Mouse (Mus musculus) liver, embryonic 15.5 days (tissue): Measurements from ENCODE around the gene Ror2. TPM values are rescaled to one million over a fixed set of nuclear protein-coding genes. Genes with fewer than 3 reads are reported as not detected.

Experiments
- ATAC-seq: fragments of 200-750 bp; cut with Nextera tagmentation; 2 replicates; pipeline ENCODE4 v1.8.0; 2017; ENCODE audit warnings: moderate number of reproducible peaks, mild to moderate bottlenecking, moderate library complexity; ENCODE audit not compliant: insufficient read depth
- H3K27ac ChIP-seq: fragments of 300-500 bp; sonication (generic); replicated peaks from 2 replicates; pipeline ENCODE4 v1.5.1; 2015; ENCODE audit warnings: mild to moderate bottlenecking, inconsistent platforms
- H3K27me3 ChIP-seq: fragments of 300-500 bp; sonication (generic); 2 replicates; pipeline ENCODE4 v1.6.1; 2015; ENCODE audit warnings: mild to moderate bottlenecking, inconsistent platforms
- H3K36me3 ChIP-seq: fragments of 300-500 bp; sonication (generic); replicated peaks from 2 replicates; pipeline ENCODE4 v1.6.1; 2015; ENCODE audit warnings: moderate library complexity, mild to moderate bottlenecking, inconsistent platforms
- H3K4me1 ChIP-seq: fragments of 300-500 bp; sonication (generic); replicated peaks from 2 replicates; pipeline ENCODE4 v1.6.1; 2015; ENCODE audit warnings: inconsistent platforms
- H3K4me2 ChIP-seq: fragments of 300-500 bp; sonication (generic); 2 replicates; pipeline ENCODE4 v1.6.1; 2015; ENCODE audit warnings: moderate library complexity, mild to moderate bottlenecking, inconsistent platforms
- H3K4me3 ChIP-seq: fragments of 300-500 bp; sonication (generic); replicated peaks from 2 replicates; pipeline ENCODE4 v1.5.1; 2015; ENCODE audit warnings: mild to moderate bottlenecking, inconsistent platforms
- H3K9ac ChIP-seq: fragments of 300-500 bp; sonication (generic); 2 replicates; pipeline ENCODE4 v1.6.1; 2015; ENCODE audit warnings: moderate library complexity, mild to moderate bottlenecking, inconsistent platforms
- H3K9me3 ChIP-seq: fragments of 300-500 bp; sonication (generic); replicated peaks from 2 replicates; pipeline ENCODE4 v1.6.1; 2016; ENCODE audit warnings: inconsistent platforms
- WGBS: fragments of 180-500 bp; shearing (Covaris S2); methylation state at CpG from one replicate; pipeline ENCODE4 v1.1.7; 2015; ENCODE audit warnings: mixed read lengths; ENCODE audit not compliant: insufficient replicate concordance; 5-methylcytosine and 5-hydroxymethylcytosine counted together
- polyA plus RNA-seq: library from polyadenylated mRNA; unstranded; fragments of >200 nt; fragmentation: Nextera tagmentation; extraction: Ambion mirVana; gene quantifications from 2 replicates; pipeline ENCODE4 v1.2.1, GENCODE M21; 2015

Ror2 gene
- polyA plus RNA-seq, 1 experiment from 2014 or later: 0.23 TPM

DNA sequence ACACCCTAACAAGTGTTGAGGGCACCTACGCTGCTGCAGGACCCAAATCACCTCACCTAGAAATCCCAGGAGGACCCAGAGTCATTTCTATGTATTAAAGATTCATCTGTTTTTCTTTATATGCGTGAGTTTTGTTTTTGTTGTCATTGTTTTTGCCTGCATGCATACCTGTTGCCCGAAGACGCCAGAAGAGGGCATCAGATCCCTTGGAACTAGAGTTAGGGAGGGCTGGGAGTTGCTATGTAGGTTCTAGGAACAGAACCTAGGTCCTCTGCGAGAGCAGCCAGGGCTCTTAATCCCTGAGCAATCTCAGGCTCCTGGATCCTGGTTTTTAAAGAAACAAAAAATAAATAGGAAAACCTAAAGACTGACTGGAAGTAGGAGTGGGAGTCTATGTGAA is 20.9 kb upstream of the Ror2 start:
- peaks cover 10% of the 10 kb centered on the region for H3K27me3 ChIP-seq
- H3K36me3 ChIP-seq: no peaks in the 10 kb centered on the region
- H3K4me1 ChIP-seq: no peaks in the 10 kb centered on the region
- WGBS: 42% methylated on average over 5 of the region's 5 CpGs
- H3K27ac ChIP-seq: no peak overlapping the region
- no peak overlapping the region for H3K9ac ChIP-seq
- H3K9me3 ChIP-seq: no peaks in the 10 kb centered on the region
- no peak for ATAC-seq
- H3K4me3 ChIP-seq: no peak overlapping the region
- no peak overlapping the region for H3K4me2 ChIP-seq

DNA sequence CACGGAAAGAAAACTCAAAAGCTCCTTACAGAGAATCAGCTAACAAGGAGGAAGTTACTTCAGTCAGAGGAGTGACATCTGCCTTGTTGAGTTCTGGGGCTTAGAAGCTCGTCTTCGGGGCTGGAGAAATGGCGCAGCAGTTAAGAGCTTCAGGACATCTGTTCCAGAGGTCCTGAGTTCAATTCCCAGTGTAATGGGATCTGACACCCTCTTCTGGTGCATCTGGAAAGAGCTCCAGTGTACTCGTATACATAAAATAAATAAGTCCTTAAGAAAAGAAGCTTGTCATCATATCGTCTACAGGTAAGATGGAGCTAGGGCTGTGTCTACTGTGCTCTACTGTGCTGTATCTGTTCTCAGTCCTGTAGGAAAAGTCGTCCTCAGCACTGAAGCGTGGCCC is 19.3 kb upstream of the Ror2 start:
- Histone ChIP-seq H3K9ac (no peak overlapping the region), H3K9me3 (no peaks in the 10 kb centered on the region), H3K4me1 (no peaks in the 10 kb centered on the region), H3K27ac (no peak overlapping the region), H3K27me3 (peaks cover 8% of the 10 kb centered on the region), H3K4me3 (no peak overlapping the region), H3K36me3 (no peaks in the 10 kb centered on the region), H3K4me2 (no peak overlapping the region)
- 62% methylated on average over 8 of the region's 8 CpGs for WGBS
- ATAC-seq: no peak

DNA sequence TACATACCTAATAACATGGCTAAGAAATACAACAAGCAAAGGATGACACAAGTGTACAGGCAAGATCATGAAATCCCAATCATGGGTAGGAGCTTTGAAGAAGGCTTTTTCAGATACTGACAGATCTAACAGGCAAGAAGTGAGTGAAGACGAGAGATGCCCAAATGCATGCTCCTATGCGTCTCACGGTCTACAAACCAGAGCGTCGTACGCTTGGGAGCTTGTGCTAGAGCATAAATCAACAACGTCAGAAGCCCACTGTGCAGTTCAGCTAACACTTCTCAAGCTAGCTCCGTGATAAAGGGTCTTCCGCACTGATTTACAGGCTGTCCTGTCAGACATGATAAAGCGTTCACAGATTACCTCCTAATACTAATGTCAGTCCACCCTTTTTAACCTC is 16.8 kb upstream of the Ror2 start:
- Histone ChIP-seq H3K27ac (no peak overlapping the region), H3K27me3 (no peaks in the 10 kb centered on the region), H3K9ac (no peak overlapping the region), H3K36me3 (no peaks in the 10 kb centered on the region), H3K4me3 (no peak overlapping the region), H3K4me2 (no peak overlapping the region), H3K9me3 (no peaks in the 10 kb centered on the region), H3K4me1 (no peaks in the 10 kb centered on the region)
- WGBS: 70% methylated on average over 10 of the region's 10 CpGs
- no peak for ATAC-seq

DNA sequence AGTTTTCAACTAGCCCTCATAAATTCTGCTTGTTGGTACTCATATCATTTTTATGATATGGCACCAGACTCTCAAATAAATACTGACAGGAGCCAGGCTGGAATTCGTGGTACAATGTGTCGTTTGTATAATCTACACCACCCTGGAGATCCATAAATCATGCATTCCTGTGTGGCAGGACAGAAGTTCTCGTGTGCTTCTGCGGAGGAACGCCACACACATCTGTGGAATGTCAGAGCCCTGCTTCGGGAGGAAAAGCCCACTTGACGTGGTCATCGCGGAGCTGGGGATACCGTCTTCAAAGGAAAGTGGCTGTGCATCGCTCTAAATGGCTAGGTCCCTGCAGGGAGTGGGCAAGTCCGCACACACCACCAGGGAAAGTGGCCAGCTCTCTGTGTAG is 7.1 kb upstream of the Ror2 start:
- peaks cover 6% of the 10 kb centered on the region; the same call in 1 of the 2 replicates for H3K27me3 ChIP-seq
- no peak for ATAC-seq

DNA sequence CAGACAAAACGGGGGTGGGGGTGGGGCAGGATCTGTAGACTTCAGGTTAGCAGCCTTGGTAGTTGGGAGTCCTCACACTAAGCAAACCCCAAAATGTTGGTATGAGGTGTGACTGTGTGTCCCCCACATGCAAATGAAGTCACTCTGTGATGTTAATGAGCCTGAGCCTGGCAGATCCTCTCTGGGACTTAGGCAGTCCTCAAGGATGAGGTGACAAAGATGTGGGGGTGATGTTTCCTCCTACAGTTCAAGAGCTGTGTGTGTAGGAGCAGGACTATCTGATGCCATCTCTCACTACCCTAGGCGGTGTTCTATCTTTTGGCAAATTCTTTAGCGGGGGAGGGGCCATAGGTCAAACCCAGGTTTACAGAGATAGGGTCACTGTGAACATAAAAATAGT is 6.3 kb upstream of the Ror2 start:
- H3K9ac ChIP-seq: no peak overlapping the region
- H3K27me3 ChIP-seq: peaks cover 12% of the 10 kb centered on the region
- no peak overlapping the region for H3K27ac ChIP-seq
- H3K4me3 ChIP-seq: no peak overlapping the region
- 29% methylated on average over 3 of the region's 3 CpGs for WGBS
- ATAC-seq: no peak
- no peaks in the 10 kb centered on the region for H3K9me3 ChIP-seq
- no peak overlapping the region for H3K4me2 ChIP-seq
- no peaks in the 10 kb centered on the region for H3K4me1 ChIP-seq
- no peaks in the 10 kb centered on the region for H3K36me3 ChIP-seq

More for the DNA sequence above, 7.1 kb upstream of the Ror2 start:
- H3K4me3 ChIP-seq: no peak overlapping the region
- no peak overlapping the region for H3K27ac ChIP-seq
- WGBS: 30% methylated on average over 12 of the region's 12 CpGs
- no peak overlapping the region for H3K4me2 ChIP-seq
- H3K4me1 ChIP-seq: no peaks in the 10 kb centered on the region
- H3K9ac ChIP-seq: no peak overlapping the region
- no peaks in the 10 kb centered on the region for H3K9me3 ChIP-seq
- no peaks in the 10 kb centered on the region for H3K36me3 ChIP-seq

DNA sequence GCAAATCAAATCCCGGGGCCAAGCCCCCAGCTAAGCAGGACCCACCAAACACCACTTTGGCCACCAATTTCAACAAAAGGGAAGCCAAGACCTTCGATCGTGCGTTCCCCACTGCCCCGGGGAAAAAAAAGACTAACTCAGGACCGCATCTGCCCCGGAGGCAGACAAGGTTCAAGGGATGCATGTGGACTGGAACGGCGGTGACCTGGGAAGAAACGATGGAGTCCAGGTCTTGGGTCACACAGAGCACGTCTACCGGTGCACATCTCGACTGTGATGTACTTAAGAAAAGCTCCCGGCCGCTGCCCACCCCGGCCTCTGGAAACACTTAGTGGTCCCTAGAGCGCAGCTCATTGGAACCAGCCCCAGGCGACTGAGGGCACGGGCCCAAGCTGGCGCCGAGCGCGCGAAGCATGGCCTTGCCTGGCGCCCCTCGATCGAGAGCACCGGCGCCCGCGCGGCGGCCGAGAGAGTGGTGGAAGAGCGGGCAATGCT is 616 bp downstream of the Ror2 start:
- H3K27me3 ChIP-seq: peaks cover 64% of the 10 kb centered on the region
- H3K4me2 ChIP-seq: peak overlapping the region; percentile 50
- WGBS: 2% methylated on average over 35 of the region's 35 CpGs
- no peak for ATAC-seq
- no peaks in the 10 kb centered on the region for H3K36me3 ChIP-seq
- H3K27ac ChIP-seq: no peak overlapping the region
- no peaks in the 10 kb centered on the region for H3K4me1 ChIP-seq
- no peak overlapping the region for H3K9ac ChIP-seq
- no peaks in the 10 kb centered on the region for H3K9me3 ChIP-seq
- H3K4me3 ChIP-seq: peak overlapping the region; percentile 32

DNA sequence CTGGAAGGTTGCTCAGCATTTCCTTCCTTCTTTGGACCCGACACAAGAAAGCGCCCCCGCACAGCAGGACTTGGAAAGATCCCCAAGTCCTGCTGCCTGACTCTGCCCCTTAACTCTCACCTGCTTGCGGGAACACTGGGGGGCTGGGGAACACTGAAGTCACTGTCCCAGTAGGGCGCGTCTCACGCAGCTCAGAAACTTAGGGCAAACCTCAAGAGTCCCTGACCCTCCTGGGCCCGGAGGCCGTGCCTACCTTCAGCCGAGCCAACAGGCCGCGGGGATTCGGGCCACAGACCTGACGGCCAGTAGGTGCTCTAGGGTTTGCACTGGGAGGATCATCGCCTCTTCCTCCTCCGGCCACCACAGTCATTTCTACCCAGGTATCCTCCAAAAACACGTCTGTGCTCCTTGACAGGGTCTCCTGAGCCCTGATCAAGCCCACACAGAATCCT is 1.2 kb downstream of the Ror2 start:
- H3K4me3 ChIP-seq: no peak overlapping the region
- H3K36me3 ChIP-seq: no peaks in the 10 kb centered on the region
- no peak for ATAC-seq
- peaks cover 64% of the 10 kb centered on the region for H3K27me3 ChIP-seq
- 8% methylated on average over 17 of the region's 17 CpGs for WGBS
- H3K9me3 ChIP-seq: no peaks in the 10 kb centered on the region
- H3K27ac ChIP-seq: no peak overlapping the region
- no peak overlapping the region for H3K4me2 ChIP-seq
- no peak overlapping the region for H3K9ac ChIP-seq
- no peaks in the 10 kb centered on the region for H3K4me1 ChIP-seq

DNA sequence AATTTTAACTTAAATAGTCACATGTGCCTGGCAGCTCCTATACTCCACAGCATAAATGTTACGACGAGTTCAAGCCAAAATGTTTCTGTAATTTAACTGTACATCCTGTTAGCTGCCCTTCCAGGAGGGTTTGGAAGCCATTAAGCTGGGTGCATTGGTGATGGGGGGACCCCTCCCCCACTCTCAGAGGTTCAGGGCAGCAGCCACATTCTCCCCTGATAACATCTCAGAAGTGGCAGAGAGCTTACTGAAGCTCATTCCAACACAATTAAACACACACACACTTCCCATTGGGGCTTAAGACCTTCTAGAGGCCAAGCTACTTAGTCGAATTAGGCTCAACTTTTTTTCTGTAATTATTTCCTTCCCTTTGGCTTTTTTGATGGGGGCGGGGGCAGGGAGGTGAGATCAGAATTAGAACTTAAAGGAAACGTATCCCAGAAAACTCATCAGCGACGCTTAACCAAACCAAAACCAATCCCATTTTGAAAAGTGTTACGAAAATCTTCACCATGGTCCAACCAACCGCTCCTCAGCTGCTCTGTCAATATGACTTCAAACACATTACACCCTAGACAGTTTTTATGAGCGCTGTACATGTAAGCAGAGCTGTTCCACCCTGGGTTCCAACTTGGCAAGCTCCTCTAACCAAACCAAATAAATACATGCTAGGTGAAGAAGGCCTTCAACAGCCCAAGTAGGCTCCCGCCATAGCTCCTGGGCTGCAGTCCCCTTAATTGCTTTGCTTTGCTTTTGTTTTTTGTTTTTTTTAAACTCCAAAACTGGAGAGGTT is 4.1 kb downstream of the Ror2 start:
- 42% methylated on average over 11 of the region's 11 CpGs for WGBS
- Histone ChIP-seq H3K4me1 (no peaks in the 10 kb centered on the region), H3K27me3 (peaks cover 47% of the 10 kb centered on the region)

DNA sequence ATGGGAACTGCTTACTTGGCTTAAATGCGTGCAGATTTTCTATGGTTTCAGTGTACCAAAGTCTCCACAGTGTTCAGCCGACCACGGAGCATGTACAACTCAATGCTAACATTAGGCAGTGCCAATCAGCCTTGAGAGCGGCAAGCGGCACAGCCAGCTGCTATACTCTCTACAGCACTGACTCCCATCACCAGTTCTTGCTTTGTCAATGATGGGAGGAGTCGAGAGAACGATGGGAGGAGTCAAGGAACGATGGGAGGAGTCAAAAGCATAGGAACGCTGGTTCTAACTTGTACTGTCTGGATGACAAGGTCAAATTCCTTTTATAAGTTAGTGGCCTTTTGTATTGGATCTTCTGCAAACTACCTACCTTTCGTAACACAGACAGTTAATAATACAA is 7.0 kb downstream of the Ror2 start:
- no peak overlapping the region for H3K4me3 ChIP-seq
- ATAC-seq: no peak
- no peaks in the 10 kb centered on the region for H3K36me3 ChIP-seq
- no peaks in the 10 kb centered on the region for H3K4me1 ChIP-seq
- no peaks in the 10 kb centered on the region for H3K9me3 ChIP-seq
- H3K27ac ChIP-seq: no peak overlapping the region
- WGBS: 60% methylated on average over 10 of the region's 10 CpGs
- peaks cover 18% of the 10 kb centered on the region for H3K27me3 ChIP-seq
- no peak overlapping the region for H3K9ac ChIP-seq
- H3K4me2 ChIP-seq: no peak overlapping the region

More for the DNA sequence above, 4.1 kb downstream of the Ror2 start:
- H3K27ac ChIP-seq: no peak overlapping the region
- H3K4me2 ChIP-seq: no peak overlapping the region
- no peaks in the 10 kb centered on the region for H3K9me3 ChIP-seq
- H3K9ac ChIP-seq: no peak overlapping the region
- H3K4me3 ChIP-seq: no peak overlapping the region
- H3K36me3 ChIP-seq: no peaks in the 10 kb centered on the region
- ATAC-seq: no peak

DNA sequence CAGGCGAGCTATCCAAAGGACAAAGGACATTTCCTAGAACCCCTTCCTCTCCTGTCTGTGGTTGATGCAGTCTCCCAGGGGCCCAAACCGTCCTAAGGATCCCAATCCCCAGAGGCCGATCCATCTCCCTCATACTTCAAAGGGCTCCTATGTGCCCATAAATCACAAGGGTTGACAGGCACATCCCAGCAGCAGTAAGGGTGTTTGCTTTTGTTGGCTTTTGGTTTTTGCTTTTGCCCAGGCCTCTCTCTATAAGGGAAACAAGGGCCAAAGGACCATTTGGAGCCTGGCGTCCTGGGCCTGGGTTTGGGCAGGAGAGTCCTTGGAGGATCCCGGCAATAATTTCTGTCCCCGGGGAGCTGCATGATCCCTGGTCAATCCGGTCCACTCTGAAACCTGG is 9.5 kb downstream of the Ror2 start:
- Histone ChIP-seq H3K36me3 (no peaks in the 10 kb centered on the region), H3K9me3 (no peaks in the 10 kb centered on the region), H3K4me3 (no peak overlapping the region), H3K4me2 (no peak overlapping the region), H3K27me3 (no peaks in the 10 kb centered on the region; the same call in 1 of the 2 replicates), H3K9ac (no peak overlapping the region), H3K27ac (no peak overlapping the region), H3K4me1 (no peaks in the 10 kb centered on the region)
- no peak for ATAC-seq
- WGBS: 45% methylated on average over 7 of the region's 7 CpGs

DNA sequence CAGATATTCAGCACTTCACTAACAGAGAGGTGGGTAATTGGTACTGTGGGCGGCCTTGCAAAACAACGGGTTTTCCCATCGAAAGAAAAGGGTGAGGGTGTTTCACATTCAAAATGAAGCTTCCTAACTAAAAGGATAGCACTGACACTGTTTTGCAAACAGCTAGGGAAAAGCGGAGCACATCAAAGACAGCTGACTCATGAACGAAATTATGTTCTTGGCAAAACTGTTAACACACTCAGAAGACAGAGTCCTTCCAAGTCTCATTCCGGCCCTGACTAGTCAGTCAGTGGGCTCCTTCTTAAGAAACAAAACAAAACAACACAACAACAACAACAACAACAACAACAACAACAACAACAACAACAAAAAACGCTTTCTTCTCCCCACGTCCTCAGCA is 10.1 kb downstream of the Ror2 start:
- H3K9ac ChIP-seq: no peak overlapping the region
- ATAC-seq: no peak
- H3K36me3 ChIP-seq: no peaks in the 10 kb centered on the region
- no peak overlapping the region for H3K4me3 ChIP-seq
- H3K27me3 ChIP-seq: no peaks in the 10 kb centered on the region; the same call in 1 of the 2 replicates
- no peaks in the 10 kb centered on the region for H3K4me1 ChIP-seq
- H3K27ac ChIP-seq: no peak overlapping the region
- H3K9me3 ChIP-seq: no peaks in the 10 kb centered on the region
- 58% methylated on average over 8 of the region's 8 CpGs for WGBS
- H3K4me2 ChIP-seq: no peak overlapping the region
